Mouse (Mus musculus) layer of hippocampus, adult 2 months (tissue): ENCODE data around the gene Ror2. TPM values are rescaled to one million over a fixed set of nuclear protein-coding genes. Genes with fewer than 3 reads are reported as not detected.

Experiments used
- DNase-seq, 2 experiments: peaks; one replicate each; pipeline ENCODE4 v3.0.0; 2022; ENCODE audit warnings: low spot score in 2 of 2
- H3K27ac ChIP-seq: fragments of 200-600 bp; 2 replicates; pipeline ENCODE4 v1.8.1; 2022
- H3K4me3 ChIP-seq: fragments of 200-600 bp; 2 replicates; pipeline ENCODE4 v1.8.1; 2022; ENCODE audit warnings: mild to moderate bottlenecking
- CTCF ChIP-seq: fragments of 200-600 bp; conservative IDR thresholded peaks from 2 replicates; pipeline ENCODE4 v1.8.1; 2022; ENCODE audit warnings: antibody characterized with exemption, mild to moderate bottlenecking, moderate library complexity
- total RNA-seq, 2 experiments: library from RNA; stranded (reverse); gene quantifications; 2 replicates each; pipeline ENCODE4 v1.2.3; 2021

Ror2 gene
- total RNA-seq, 2 experiments from 2014 or later, result 0.90 to 1.3 TPM

DNA sequence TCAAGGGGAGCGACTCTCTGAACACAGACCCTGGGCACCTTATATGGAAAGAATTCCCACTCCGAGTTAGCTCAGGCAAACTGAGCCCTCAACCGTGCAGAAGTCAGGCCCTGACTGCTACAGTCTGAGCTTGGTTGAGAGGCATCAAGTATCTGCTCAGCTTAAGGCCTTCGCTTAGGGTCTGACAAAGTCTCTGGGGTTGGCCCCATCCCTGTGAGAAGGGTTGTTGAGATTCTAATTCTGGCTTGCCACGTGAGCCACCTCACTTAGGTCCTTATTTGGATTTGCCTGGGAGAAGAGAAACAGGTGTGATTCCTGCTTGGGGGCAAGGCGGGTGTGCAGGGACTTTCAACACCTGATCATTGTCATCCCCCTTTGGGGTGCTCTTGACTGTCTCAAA is 129.6 kb downstream of the Ror2 start:
- no peak for DNase-seq
- no peak overlapping the region for H3K4me3 ChIP-seq
- no peak for TF ChIP-seq CTCF
- no peak overlapping the region for H3K27ac ChIP-seq

DNA sequence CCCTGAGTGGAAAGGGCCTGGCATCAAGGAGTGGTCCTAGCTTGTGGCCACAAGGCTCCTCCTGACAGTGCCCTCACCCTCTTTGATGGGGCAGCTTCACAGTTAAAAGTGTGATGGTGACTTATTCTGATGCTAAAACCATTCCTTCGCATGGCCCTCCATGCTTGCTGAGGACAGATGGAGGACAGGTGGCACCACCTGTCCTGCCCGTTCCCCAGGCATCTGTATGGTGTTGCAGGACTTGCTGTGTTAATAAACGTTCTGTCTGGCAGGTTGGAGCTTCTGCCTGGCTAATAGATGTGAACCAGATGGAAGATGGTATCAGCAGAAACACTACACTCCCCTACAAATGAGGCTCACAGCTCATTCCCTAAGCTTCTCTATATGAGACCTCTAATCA is 140.4 kb downstream of the Ror2 start:
- no peak for DNase-seq
- Histone ChIP-seq H3K4me3 (no peak overlapping the region), H3K27ac (no peak overlapping the region)
- no peak for TF ChIP-seq CTCF

DNA sequence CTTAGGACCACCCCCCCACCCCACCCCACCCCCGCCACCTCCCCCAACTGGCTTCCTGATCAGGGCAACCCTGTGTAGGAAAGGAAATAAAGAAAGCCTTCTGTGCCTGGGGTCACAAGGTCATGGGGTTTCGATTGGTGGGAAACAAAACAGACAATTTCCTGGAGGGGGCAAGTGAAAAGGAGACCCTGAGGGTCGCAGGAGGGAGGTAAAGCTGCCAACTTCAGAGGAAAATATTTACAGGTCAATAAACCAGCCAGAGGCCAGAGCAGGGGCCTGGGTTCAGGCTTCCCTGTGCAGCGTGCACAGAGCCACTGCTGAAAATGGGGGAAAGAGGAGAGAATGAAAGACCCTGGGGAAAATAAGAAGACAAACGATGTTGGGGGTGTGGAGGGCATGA is 142.8 kb downstream of the Ror2 start:
- H3K27ac ChIP-seq, result no peak overlapping the region
- TF ChIP-seq CTCF, result no peak
- no peak for DNase-seq
- H3K4me3 ChIP-seq, result no peak overlapping the region

DNA sequence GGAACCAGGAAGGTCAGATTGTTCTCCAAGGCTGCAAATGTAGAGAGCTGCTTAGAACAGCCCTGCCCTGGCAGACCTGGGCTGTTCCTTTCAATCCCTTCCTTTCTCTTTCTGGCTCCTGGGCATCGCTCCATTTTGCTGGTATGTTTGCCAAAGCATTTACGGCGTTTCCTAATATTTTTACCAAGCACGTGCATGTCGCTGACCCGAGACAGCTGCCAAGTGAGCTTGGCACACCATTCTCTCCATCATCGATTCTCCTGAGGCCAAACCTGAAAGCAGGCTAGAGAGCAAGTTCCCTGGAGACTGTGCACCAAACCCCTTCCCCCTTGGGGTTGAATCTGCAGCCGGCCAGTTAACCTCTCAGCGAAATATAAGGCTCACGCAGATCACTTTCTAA is 143.7 kb downstream of the Ror2 start:
- peak in 1 of 2 experiments; percentile 16 for DNase-seq
- Histone ChIP-seq H3K27ac (no peak overlapping the region), H3K4me3 (no peak overlapping the region)
- no peak for TF ChIP-seq CTCF

DNA sequence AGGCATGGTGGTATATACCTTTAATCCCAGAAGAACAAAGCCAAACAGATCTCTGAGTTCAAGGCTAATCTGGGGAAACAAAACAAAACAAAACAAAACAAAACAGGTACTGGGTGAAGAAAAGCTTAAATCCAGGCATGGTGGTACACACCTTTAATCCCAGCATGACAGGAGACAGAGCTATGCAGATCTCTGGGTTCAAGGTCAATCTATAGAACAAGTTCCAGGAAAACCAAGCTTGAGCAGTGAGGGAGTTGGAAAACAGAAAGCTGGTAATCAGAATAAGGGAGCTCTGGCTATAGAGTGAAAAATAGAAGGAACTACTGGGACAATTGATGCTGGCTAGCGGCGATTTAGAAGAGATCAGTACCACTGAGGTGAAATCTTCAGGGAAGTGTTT is 145.6 kb downstream of the Ror2 start:
- Histone ChIP-seq H3K4me3 (no peak overlapping the region), H3K27ac (no peak overlapping the region)
- TF ChIP-seq CTCF, result no peak
- DNase-seq, result no peak

DNA sequence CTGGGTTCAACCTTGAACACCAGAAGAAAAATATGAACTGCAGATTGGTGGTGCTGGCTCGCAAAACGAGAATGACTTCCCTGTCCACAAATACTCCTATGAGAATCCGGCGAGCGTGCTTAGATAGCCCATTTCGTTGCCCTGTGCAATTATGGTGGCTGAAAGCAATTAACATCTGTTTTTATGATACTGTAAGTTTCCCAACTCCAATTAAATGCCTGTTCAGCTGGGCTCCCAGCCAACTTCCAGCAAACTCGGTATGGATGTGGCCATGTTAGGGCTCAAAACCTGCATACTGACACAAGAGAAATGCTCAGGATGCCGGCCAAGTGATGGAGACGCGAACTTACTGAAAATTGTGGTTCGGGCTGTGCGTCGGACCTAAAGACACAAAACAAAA is 155.4 kb downstream of the Ror2 start:
- no peak for DNase-seq
- Histone ChIP-seq H3K4me3 (no peak overlapping the region), H3K27ac (no peak overlapping the region)
- no peak for TF ChIP-seq CTCF

DNA sequence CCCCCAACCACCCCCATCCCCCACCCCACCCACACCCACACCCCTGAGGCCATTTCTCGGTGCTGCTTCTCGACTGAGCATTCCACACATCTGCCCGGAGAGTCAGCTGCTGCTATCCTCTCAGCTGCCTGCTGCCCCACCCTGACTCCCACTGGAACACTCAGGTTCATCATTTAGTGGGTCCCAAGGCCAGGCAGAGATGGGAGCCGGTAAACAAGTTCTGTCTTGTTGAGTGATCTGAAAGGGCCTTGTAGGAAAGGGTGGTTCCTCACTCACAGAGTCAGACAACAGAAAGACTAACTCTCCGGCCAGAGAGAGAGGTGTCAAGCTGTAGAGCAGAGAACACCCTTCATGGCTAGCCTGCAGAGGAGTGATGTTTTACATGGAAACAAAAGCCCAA is 155.9 kb downstream of the Ror2 start:
- no peak for DNase-seq
- no peak overlapping the region for H3K27ac ChIP-seq
- H3K4me3 ChIP-seq, result no peak overlapping the region
- TF ChIP-seq CTCF, result no peak

DNA sequence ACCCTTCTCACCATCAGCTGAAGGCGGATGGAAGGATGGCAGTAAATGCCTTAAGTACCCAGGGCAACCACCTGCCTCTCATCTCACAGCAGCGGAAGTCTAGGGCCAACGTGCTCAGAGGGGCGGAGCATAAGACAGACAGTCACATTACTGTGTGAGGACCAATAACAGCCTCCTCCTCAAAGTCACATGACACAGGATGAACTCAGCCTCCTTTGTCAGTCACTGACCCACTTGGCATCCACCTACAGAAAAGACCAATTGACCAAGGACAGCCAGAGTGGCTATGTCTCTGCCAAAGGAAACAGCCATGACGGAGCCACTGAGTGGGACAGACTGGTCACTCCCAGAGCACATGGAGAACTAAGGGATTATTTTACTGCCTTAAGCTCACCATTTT is 160.3 kb downstream of the Ror2 start:
- H3K4me3 ChIP-seq, result no peak overlapping the region
- no peak overlapping the region for H3K27ac ChIP-seq
- TF ChIP-seq CTCF, result no peak
- no peak for DNase-seq

DNA sequence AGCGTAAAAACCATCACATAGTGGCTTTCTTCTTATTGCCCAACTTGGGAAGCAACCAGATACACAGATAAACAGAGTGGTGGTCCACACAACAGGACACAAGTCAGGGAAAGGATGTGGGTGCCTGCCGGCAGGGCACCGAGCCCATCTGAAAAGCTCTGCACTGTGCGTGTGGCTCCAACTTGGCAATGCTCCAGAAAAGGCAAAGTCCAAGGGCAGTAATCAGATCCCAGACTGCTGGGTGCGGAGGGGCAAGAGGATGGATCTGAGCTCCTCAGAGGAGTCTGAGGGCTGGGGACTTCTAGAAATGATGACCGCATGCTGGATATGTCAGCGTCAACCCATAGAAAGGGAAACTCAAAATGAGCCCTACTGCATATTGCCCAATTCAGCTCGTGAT is 163.8 kb downstream of the Ror2 start:
- no peak overlapping the region for H3K4me3 ChIP-seq
- TF ChIP-seq CTCF, result no peak
- no peak for DNase-seq
- no peak overlapping the region for H3K27ac ChIP-seq

DNA sequence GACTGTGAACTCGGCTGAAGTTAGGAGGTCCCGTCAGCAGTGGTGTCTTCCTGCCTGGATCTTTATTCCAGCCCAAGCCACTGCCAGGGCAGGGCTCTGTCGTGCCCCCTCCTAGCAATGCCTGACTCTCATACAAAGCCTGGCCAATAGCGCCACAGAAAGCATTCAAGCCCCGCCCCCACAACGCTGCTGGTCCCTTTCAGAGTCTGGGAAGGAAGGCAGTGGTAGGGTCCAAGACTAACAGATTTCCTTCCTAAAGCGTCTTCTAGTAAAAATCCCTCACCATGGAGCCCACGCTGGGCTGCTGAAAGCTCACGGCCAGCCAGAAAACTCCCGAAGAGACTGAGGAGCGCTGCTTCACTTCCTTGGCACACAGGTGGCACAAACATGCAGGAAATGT is 165.0 kb downstream of the Ror2 start:
- TF ChIP-seq CTCF, result no peak
- no peak overlapping the region for H3K4me3 ChIP-seq
- H3K27ac ChIP-seq, result no peak overlapping the region
- no peak for DNase-seq

DNA sequence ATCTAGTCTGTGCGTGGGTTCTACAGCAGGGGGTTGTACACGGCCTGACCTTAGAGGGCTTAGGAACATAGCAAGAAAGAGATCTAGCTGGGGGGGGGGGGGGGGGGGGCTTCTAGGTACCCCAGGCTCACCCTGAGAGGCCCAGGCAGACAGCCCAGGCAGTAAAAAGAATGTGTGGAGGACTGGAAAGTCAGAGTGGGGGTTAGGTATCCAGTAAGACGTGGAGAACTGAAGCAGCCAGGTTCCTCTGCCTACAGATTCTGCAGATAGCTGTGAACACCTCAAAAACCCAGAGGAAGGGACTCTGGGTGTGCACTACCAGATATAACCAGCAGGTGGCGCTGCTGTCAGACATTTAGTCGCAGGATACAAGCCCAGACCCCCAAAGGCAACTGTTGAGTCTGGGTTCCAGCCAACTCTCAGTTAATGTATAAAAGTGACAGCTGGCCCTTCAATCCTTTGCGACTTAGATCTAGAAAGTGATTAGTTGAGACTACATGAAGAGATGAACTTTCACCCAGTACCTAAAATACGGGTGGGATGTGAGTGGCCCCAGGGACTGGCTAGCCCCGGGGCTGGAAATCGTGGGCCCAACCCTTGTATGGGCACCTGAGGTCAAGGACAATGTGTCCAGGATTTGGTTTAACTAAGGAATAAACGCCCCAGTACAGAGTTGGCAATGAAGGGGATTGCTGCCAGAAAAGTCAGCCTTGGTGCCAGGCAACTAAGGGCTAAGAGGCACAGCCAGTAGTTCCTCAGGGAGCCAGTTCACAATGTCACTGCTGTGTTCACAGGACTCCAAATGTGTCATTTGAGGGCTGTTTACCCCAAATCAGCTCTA is 166.1 kb downstream of the Ror2 start:
- H3K4me3 ChIP-seq, result no peak overlapping the region
- H3K27ac ChIP-seq, result no peak overlapping the region
- peak; percentile 65 to 89 for DNase-seq
- TF ChIP-seq CTCF, result peak; percentile 94

DNA sequence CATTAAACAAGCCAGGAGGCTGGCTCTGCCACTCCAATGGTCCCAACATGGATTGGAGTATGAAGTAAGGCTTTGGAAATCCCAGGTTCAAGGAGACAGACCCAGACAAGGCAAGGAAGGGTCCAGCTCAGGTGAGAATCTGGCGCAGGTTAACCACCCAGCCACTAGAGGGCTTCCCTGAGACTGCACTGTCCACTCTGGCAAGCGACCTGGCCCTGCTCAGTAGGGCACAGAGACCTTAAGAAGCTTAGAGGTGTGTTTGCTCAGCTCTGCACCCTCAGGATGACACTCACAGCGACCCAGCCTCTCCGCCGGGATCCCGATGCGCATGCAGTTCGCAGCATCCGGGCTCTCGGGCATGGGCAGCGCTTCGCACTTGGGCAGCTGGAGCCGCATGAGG is 167.5 kb downstream of the Ror2 start:
- TF ChIP-seq CTCF, result peak; percentile 68
- H3K4me3 ChIP-seq, result no peak overlapping the region
- H3K27ac ChIP-seq, result no peak overlapping the region
- no peak for DNase-seq

DNA sequence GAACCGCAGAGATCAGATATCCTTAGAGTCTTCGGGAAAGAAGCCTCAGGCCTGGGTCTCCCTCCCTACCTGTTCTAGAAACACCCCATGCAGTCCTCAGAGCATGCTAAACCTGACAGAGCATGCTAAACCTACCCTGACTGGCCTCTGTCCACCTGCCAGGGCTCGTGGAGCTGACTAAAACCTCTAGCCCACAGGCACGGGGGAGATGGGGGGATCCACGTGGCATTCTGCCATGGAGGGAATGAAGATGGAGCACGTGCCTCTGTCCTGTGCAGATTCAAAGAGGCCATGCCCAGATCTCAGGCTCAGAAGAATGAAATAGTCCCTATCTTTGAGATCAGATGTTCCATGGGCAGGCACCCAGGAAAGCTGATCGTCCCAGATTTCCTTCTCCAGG is 168.0 kb downstream of the Ror2 start:
- DNase-seq, result no peak
- TF ChIP-seq CTCF, result no peak
- H3K4me3 ChIP-seq, result no peak overlapping the region
- H3K27ac ChIP-seq, result no peak overlapping the region

DNA sequence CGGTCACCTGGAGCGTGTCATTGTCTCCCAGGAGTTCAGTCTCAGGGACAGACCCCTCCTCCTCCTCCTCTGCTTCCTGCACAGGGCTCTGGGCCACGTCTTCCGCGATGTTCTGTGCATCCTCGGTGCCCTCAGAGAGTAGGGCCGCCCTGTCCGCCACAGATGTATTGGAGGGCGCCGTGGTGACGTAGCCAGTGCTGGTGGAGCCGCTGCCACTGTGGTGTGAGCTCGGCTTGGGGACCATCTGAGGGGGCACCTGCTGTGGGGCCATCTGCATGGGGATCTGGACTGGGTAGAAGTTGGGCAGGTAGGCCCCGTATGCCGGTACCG is 175.7 kb downstream of the Ror2 start:
- Histone ChIP-seq H3K4me3 (no peak overlapping the region), H3K27ac (no peak overlapping the region)
- DNase-seq, result no peak
- no peak for TF ChIP-seq CTCF
